13 mouse cellular contexts compared by ENCODE assay signal in genomic region chr10:17074402-17075027, GRCm38 (mm10).
DNase-seq lines count a peak whose midpoint lies in the region; ATAC-seq and TF ChIP-seq lines count a peak whose summit lies in the region.
"Had no signal": no experiment of that assay in that cellular context is flagged by ENCODE, and none has a peak within 500 bp of the region (broad histone marks: within the 10 kb centered on the region; RNA-seq: fewer than 3 reads in every experiment).

No protein-coding gene starts in this region.

- TF ChIP-seq EP300 in heart, adult 2 months (IDR thresholded peaks at IDR 0.05; ENCODE audit: insufficient read depth, low read depth, low read length), result no peak

- intact Hi-C loops in heart, adult 2 months (cut with DNase I), result loop anchor here (5.0 kb wide), 1 partner anchor 648 kb away; the partner anchor contains the start of gene Cited2

- no peak for TF ChIP-seq POLR2A in heart, adult 2 months (IDR thresholded peaks at IDR 0.05; ENCODE audit: insufficient read depth, low read depth, low read length)

- H3K9me3 ChIP-seq in embryonic facial prominence, embryonic 10.5 days, result no peaks in the 10 kb centered on the region
- no peaks in the 10 kb centered on the region for H3K9me3 ChIP-seq in forebrain, postnatal 0 days (ENCODE audit: low read length)
- H3K9me3 ChIP-seq in midbrain, embryonic 12.5 days, result no peaks in the 10 kb centered on the region
- H3K9me3 ChIP-seq: hindbrain, embryonic 15.5 days; liver, embryonic 13.5 days; megakaryocyte, embryonic 14.5 days had no signal

- WGBS in embryonic facial prominence, embryonic 10.5 days, result 28% methylated on average over 6 of the region's 6 CpGs
- WGBS in forebrain, postnatal 0 days, result 7% methylated on average over 6 of the region's 6 CpGs
- 18% methylated on average over 6 of the region's 6 CpGs for WGBS in midbrain, embryonic 12.5 days
- WGBS in heart, adult 2 months, result 67% methylated on average over 6 of the region's 6 CpGs

- peak; percentile 3 for DNase-seq in brain, adult 2 months (ENCODE audit: low read depth, low spot score)
- DNase-seq in embryonic facial prominence, embryonic 10.5 days (ENCODE audit: low spot score), result peak; percentile 48
- DNase-seq in forebrain, postnatal 0 days, result peak; percentile 26
- no peak for DNase-seq in adrenal gland, adult 2 months
- DNase-seq in heart, adult 11 months, result no peak
- no peak for DNase-seq in heart, adult 2 months
- DNase-seq: heart, adult 18-20 months; liver, embryonic 13.5 days; thymus, adult 18-20 months had no signal

- TF ChIP-seq CTCF in forebrain, postnatal 0 days (IDR thresholded peaks at IDR 0.05; ENCODE audit: low read depth), result no peak
- TF ChIP-seq CTCF in heart, adult 2 months (IDR thresholded peaks at IDR 0.05), result no peak

- H3K4me1 ChIP-seq in embryonic facial prominence, embryonic 10.5 days, result peaks cover 27% of the 10 kb centered on the region
- H3K4me1 ChIP-seq in forebrain, postnatal 0 days (ENCODE audit: insufficient read depth), result no peaks in the 10 kb centered on the region; the same call in 1 of the 2 replicates
- H3K4me1 ChIP-seq in midbrain, embryonic 12.5 days, result peaks cover 13% of the 10 kb centered on the region
- peaks cover 2% of the 10 kb centered on the region for H3K4me1 ChIP-seq in heart, adult 2 months (ENCODE audit: control insufficient read depth, insufficient read depth, low read length)
- H3K4me1 ChIP-seq: hindbrain, embryonic 15.5 days; liver, embryonic 13.5 days had no signal

- peak overlapping the region; percentile 66 for H3K27ac ChIP-seq in embryonic facial prominence, embryonic 10.5 days (replicated peaks)
- H3K27ac ChIP-seq in forebrain, postnatal 0 days (ENCODE audit: low read depth, low read length), result no peak overlapping the region
- 0 out of 2 replicates have a peak overlapping the region, but pooled peaks have one; percentile 15 for H3K27ac ChIP-seq in midbrain, embryonic 12.5 days (replicated peaks)
- no peak overlapping the region for H3K27ac ChIP-seq in heart, adult 2 months
- H3K27ac ChIP-seq: hindbrain, embryonic 15.5 days; liver, embryonic 13.5 days had no signal

- no peak overlapping the region for H3K4me2 ChIP-seq in forebrain, postnatal 0 days (ENCODE audit: low read depth)
- no peak overlapping the region for H3K4me2 ChIP-seq in midbrain, embryonic 12.5 days (replicated peaks)
- H3K4me2 ChIP-seq: hindbrain, embryonic 15.5 days; liver, embryonic 13.5 days had no signal

- ATAC-seq in forebrain, postnatal 0 days, result no peak
- ATAC-seq in midbrain, embryonic 12.5 days (ENCODE audit: low FRiP score, low read depth), result peak; percentile 55; the same call in 1 of the 2 replicates

- no peak overlapping the region for H3K9ac ChIP-seq in forebrain, postnatal 0 days
- H3K9ac ChIP-seq in midbrain, embryonic 12.5 days (replicated peaks), result no peak overlapping the region
- no peak overlapping the region for H3K9ac ChIP-seq in heart, adult 2 months (ENCODE audit: low read depth, low read length)
- H3K9ac ChIP-seq: hindbrain, embryonic 15.5 days; liver, embryonic 13.5 days had no signal

- no peaks in the 10 kb centered on the region for H3K36me3 ChIP-seq in embryonic facial prominence, embryonic 10.5 days (replicated peaks)
- H3K36me3 ChIP-seq in forebrain, postnatal 0 days (ENCODE audit: insufficient read depth), result no peaks in the 10 kb centered on the region
- no peaks in the 10 kb centered on the region for H3K36me3 ChIP-seq in midbrain, embryonic 12.5 days
- no peaks in the 10 kb centered on the region; the same call in 1 of the 2 replicates for H3K36me3 ChIP-seq in heart, adult 2 months (ENCODE audit: control insufficient read depth, insufficient read depth, low read length)
- H3K36me3 ChIP-seq: hindbrain, embryonic 15.5 days; liver, embryonic 13.5 days had no signal

- no peaks in the 10 kb centered on the region for H3K27me3 ChIP-seq in embryonic facial prominence, embryonic 10.5 days (replicated peaks; ENCODE audit: low read depth, poor library complexity, severe bottlenecking)
- no peaks in the 10 kb centered on the region for H3K27me3 ChIP-seq in forebrain, postnatal 0 days (ENCODE audit: insufficient read depth, low read length)
- H3K27me3 ChIP-seq in midbrain, embryonic 12.5 days, result no peaks in the 10 kb centered on the region
- H3K27me3 ChIP-seq in heart, adult 2 months (ENCODE audit: control insufficient read depth, insufficient read depth, low read length), result no peaks in the 10 kb centered on the region
- H3K27me3 ChIP-seq: hindbrain, embryonic 15.5 days; liver, embryonic 13.5 days; megakaryocyte, embryonic 14.5 days had no signal

- no peak overlapping the region for H3K4me3 ChIP-seq in embryonic facial prominence, embryonic 10.5 days
- no peak overlapping the region for H3K4me3 ChIP-seq in forebrain, postnatal 0 days (ENCODE audit: low read depth, low read length)
- H3K4me3 ChIP-seq in midbrain, embryonic 12.5 days, result no peak overlapping the region
- no peak overlapping the region for H3K4me3 ChIP-seq in heart, adult 2 months
- H3K4me3 ChIP-seq: erythroblast, embryonic 14.5 days; hindbrain, embryonic 15.5 days; liver, embryonic 13.5 days; megakaryocyte, embryonic 14.5 days had no signal

- no peaks in the 10 kb centered on the region for H3K79me2 ChIP-seq in heart, adult 2 months (replicated peaks; ENCODE audit: control insufficient read depth, insufficient read depth, low read length)

Comparison
In these comparisons a context has a peak if more than half of its experiments do, and no peak if none do; other contexts are left out.
1. DNase-seq: peak in brain, adult 2 months (single experiment), embryonic facial prominence, embryonic 10.5 days (single experiment) and forebrain, postnatal 0 days (single experiment); none in adrenal gland, adult 2 months (single experiment), heart, adult 11 months (single experiment) and heart, adult 2 months (0 of 2).
2. H3K27ac ChIP-seq: peak in embryonic facial prominence, embryonic 10.5 days (single experiment) and midbrain, embryonic 12.5 days (single experiment); none in forebrain, postnatal 0 days (single experiment) and heart, adult 2 months (single experiment).